Mouse (Mus musculus): ENCODE data around the gene Kif5c. TPM values are rescaled to one million over a fixed set of nuclear protein-coding genes. Genes with fewer than 3 reads are reported as not detected.

Kif5c gene
- polyA plus RNA-seq, 1 experiment from 2014 or later: 1.0 TPM

GRCm38 (mm10) chr2:49789078-49789477 lies 170.0 kb downstream of the Kif5c start:
- Histone ChIP-seq H3K4me3 (ENCODE audit: low read depth, low read length) (no peak overlapping the region), H3K27me3 (ENCODE audit: insufficient read depth, low read length) (peaks cover 37% of the 10 kb centered on the region), H3K4me1 (ENCODE audit: insufficient read depth) (no peaks in the 10 kb centered on the region; the same call in 1 of the 2 replicates), H3K27ac (ENCODE audit: low read depth) (no peak overlapping the region), H3K9me3 (ENCODE audit: low read depth, low read length) (no peaks in the 10 kb centered on the region), H3K9ac (no peak overlapping the region), H3K36me3 (ENCODE audit: insufficient read depth) (no peaks in the 10 kb centered on the region), H3K4me2 (no peak overlapping the region)
- 71% methylated on average over 6 of the region's 6 CpGs for WGBS
- DNase-seq (no peak), ATAC-seq (ENCODE audit: insufficient read depth) (no peak)
- no peak for TF ChIP-seq CTCF (IDR thresholded peaks at IDR 0.05; ENCODE audit: low read depth)

- Histone ChIP-seq H3K27me3 (ENCODE audit: insufficient read depth, low read length) (peaks cover 37% of the 10 kb centered on the region), H3K4me1 (ENCODE audit: insufficient read depth) (no peaks in the 10 kb centered on the region; the same call in 1 of the 2 replicates), H3K9ac (no peak overlapping the region), H3K36me3 (ENCODE audit: insufficient read depth) (no peaks in the 10 kb centered on the region), H3K4me2 (no peak overlapping the region), H3K27ac (ENCODE audit: low read depth) (no peak overlapping the region), H3K4me3 (ENCODE audit: low read depth, low read length) (no peak overlapping the region), H3K9me3 (ENCODE audit: low read depth, low read length) (no peaks in the 10 kb centered on the region)
- 73% methylated on average over 5 of the region's 5 CpGs for WGBS
- ATAC-seq (ENCODE audit: insufficient read depth) (no peak), DNase-seq (no peak)
- no peak for TF ChIP-seq CTCF (IDR thresholded peaks at IDR 0.05; ENCODE audit: low read depth)
Measured at GRCm38 (mm10) chr2:49789504-49789903, 170.4 kb downstream of the Kif5c start.

GRCm38 (mm10) chr2:49797444-49798143 lies 178.5 kb downstream of the Kif5c start:
- WGBS: 41% methylated on average over 14 of the region's 14 CpGs
- Histone ChIP-seq H3K4me3 (ENCODE audit: low read depth, low read length) (no peak overlapping the region), H3K27ac (ENCODE audit: low read depth) (no peak overlapping the region), H3K9me3 (ENCODE audit: low read depth, low read length) (no peaks in the 10 kb centered on the region), H3K4me2 (no peak overlapping the region), H3K27me3 (ENCODE audit: insufficient read depth, low read length) (no peaks in the 10 kb centered on the region), H3K9ac (no peak overlapping the region), H3K36me3 (ENCODE audit: insufficient read depth) (no peaks in the 10 kb centered on the region), H3K4me1 (ENCODE audit: insufficient read depth) (no peaks in the 10 kb centered on the region)
- ATAC-seq (ENCODE audit: insufficient read depth) (no peak), DNase-seq (no peak)
- no peak for TF ChIP-seq CTCF (IDR thresholded peaks at IDR 0.05; ENCODE audit: low read depth)

- no peaks in the 10 kb centered on the region for H3K9me3 ChIP-seq (ENCODE audit: low read depth, low read length)
- no peak overlapping the region for H3K4me2 ChIP-seq
- H3K9ac ChIP-seq: no peak overlapping the region
- no peaks in the 10 kb centered on the region for H3K27me3 ChIP-seq (ENCODE audit: insufficient read depth, low read length)
- no peak overlapping the region for H3K4me3 ChIP-seq (ENCODE audit: low read depth, low read length)
- H3K36me3 ChIP-seq (ENCODE audit: insufficient read depth): no peaks in the 10 kb centered on the region
- DNase-seq (no peak), ATAC-seq (ENCODE audit: insufficient read depth) (no peak)
- H3K4me1 ChIP-seq (ENCODE audit: insufficient read depth): no peaks in the 10 kb centered on the region
- no peak overlapping the region for H3K27ac ChIP-seq (ENCODE audit: low read depth)
- TF ChIP-seq CTCF (IDR thresholded peaks at IDR 0.05; ENCODE audit: low read depth): no peak
- 51% methylated on average over 8 of the region's 8 CpGs for WGBS
Measured at GRCm38 (mm10) chr2:49804448-49804847, 185.3 kb downstream of the Kif5c start.

- DNase-seq (no peak), ATAC-seq (ENCODE audit: insufficient read depth) (no peak)
- 74% methylated on average over 11 of the region's 11 CpGs for WGBS
- TF ChIP-seq CTCF (IDR thresholded peaks at IDR 0.05; ENCODE audit: low read depth): no peak
- H3K27ac ChIP-seq (ENCODE audit: low read depth): no peak overlapping the region
- H3K4me3 ChIP-seq (ENCODE audit: low read depth, low read length): no peak overlapping the region
- no peaks in the 10 kb centered on the region for H3K9me3 ChIP-seq (ENCODE audit: low read depth, low read length)
- no peak overlapping the region for H3K4me2 ChIP-seq
- H3K4me1 ChIP-seq (ENCODE audit: insufficient read depth): no peaks in the 10 kb centered on the region
- no peaks in the 10 kb centered on the region for H3K27me3 ChIP-seq (ENCODE audit: insufficient read depth, low read length)
- H3K9ac ChIP-seq: no peak overlapping the region
- H3K36me3 ChIP-seq (ENCODE audit: insufficient read depth): no peaks in the 10 kb centered on the region
Measured at GRCm38 (mm10) chr2:49805736-49806371, 186.8 kb downstream of the Kif5c start.

GRCm38 (mm10) chr2:49809496-49809895 lies 190.4 kb downstream of the Kif5c start:
- H3K4me1 ChIP-seq (ENCODE audit: insufficient read depth): peaks cover 6% of the 10 kb centered on the region
- TF ChIP-seq CTCF (IDR thresholded peaks at IDR 0.05; ENCODE audit: low read depth): no peak
- H3K9me3 ChIP-seq (ENCODE audit: low read depth, low read length): no peaks in the 10 kb centered on the region
- WGBS: 75% methylated on average over 6 of the region's 6 CpGs
- H3K27ac ChIP-seq (ENCODE audit: low read depth): no peak overlapping the region
- H3K27me3 ChIP-seq (ENCODE audit: insufficient read depth, low read length): no peaks in the 10 kb centered on the region
- no peak for DNase-seq
- H3K36me3 ChIP-seq (ENCODE audit: insufficient read depth): no peaks in the 10 kb centered on the region
- no peak overlapping the region for H3K9ac ChIP-seq
- H3K4me3 ChIP-seq (ENCODE audit: low read depth, low read length): no peak overlapping the region
- ATAC-seq (ENCODE audit: insufficient read depth): no peak
- H3K4me2 ChIP-seq: no peak overlapping the region

- 0 out of 2 replicates have a peak, but pooled peaks have one; percentile 28 for ATAC-seq (ENCODE audit: insufficient read depth)
- Histone ChIP-seq H3K27ac (ENCODE audit: low read depth) (0 out of 2 replicates have a peak overlapping the region, but pooled peaks have one; percentile 7), H3K4me1 (ENCODE audit: insufficient read depth) (peaks cover 6% of the 10 kb centered on the region), H3K27me3 (ENCODE audit: insufficient read depth, low read length) (no peaks in the 10 kb centered on the region), H3K9me3 (ENCODE audit: low read depth, low read length) (no peaks in the 10 kb centered on the region), H3K4me3 (ENCODE audit: low read depth, low read length) (no peak overlapping the region), H3K36me3 (ENCODE audit: insufficient read depth) (no peaks in the 10 kb centered on the region), H3K4me2 (peak overlapping the region; percentile 18; the same call in 1 of the 2 replicates), H3K9ac (no peak overlapping the region)
- no peak for DNase-seq
- WGBS: 17% methylated on average over 11 of the region's 11 CpGs
- TF ChIP-seq CTCF (IDR thresholded peaks at IDR 0.05; ENCODE audit: low read depth): no peak
Measured at GRCm38 (mm10) chr2:49811420-49811819, 192.3 kb downstream of the Kif5c start.
